Mouse (Mus musculus) T-helper 2 cell (primary cell): ENCODE data around the gene Ano10.

Experiments used
- in situ Hi-C: fragments of 300-600 bp; cut with MboI, MseI; formaldehyde crosslinking; loops from one replicate; pipeline ENCODE4 v1.15.1; 2025; ENCODE audit warnings: high pct_unique_total_duplicates

The Ano10 gene

GRCm38 (mm10) chr9:122293865-122294241 lies 370 bp downstream of the Ano10 start:
- in situ Hi-C loops, result loop anchor here (10.0 kb wide), 1 partner anchor 661 kb away; the partner anchor contains the start of genes 1110059G10Rik and Kif15

DNA sequence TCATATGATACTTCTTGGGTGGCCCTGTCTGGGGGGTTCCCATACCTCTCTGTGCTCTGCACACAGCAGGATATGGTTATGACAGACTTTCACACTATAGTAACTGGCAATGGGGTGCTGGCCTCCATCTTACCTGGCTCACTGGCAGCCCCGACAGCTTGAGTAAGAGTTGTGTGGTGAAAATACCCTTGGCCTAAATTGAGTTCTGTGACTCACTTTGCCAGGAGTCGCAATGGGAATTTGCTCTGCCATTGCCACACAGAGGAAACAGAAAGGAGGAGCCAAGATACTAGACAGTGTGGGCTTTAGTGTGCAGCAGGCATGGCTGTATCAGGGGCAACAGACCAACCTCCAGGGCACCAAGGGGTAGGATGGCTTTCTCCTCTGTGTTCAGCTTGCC lies 4.0 kb downstream of the Ano10 start:
- in situ Hi-C loops, result loop anchor here (10.0 kb wide), 1 partner anchor 665 kb away; the partner anchor contains the start of genes 1110059G10Rik and Kif15

GRCm38 (mm10) chr9:122288416-122288815 lies 5.8 kb downstream of the Ano10 start:
- in situ Hi-C loops, result no loop called here

DNA sequence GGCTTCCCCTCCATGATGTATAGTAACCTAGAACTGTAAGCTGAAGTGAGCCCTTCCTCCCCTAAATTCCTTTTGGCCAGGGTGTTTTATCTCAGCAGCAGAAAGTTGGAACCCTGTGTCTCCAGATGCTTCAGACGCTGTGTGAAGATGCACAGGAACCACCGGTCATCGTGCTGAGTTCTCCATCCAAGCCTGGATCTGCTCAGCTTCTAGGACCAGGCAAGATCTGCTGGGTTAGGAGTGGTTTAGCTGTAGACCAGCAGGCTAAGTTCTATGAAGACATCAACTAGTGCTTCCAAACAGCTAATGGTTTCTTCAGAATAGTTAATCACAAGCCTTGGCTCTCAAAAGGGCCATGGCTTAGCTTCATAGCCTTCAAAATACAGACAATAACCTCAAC lies 6.7 kb downstream of the Ano10 start:
- in situ Hi-C loops, result no loop called here

DNA sequence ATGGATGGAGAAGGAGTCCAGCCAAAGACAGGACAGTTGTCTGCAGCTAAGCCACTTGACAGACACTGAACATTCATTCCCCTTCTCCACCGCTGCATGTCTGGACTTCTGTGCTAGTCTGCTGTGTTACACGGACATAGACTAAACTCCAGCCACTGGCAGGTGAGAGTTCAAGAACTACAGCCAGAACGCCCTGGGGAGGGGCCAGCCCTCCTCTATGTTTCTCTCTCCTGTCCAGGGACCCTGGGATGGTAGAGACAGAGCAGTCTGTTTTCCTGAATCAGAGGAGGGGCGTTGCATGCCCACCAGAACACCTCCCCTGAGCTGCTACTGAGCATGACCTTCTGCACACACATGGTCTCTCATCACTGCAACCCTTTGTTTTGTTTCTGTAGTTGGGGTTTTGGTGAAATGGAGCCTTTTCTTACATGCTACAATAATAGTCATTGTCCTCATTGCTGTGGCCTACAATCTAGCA lies 8.4 kb downstream of the Ano10 start:
- in situ Hi-C loops, result no loop called here

- in situ Hi-C loops, result no loop called here
Observed at GRCm38 (mm10) chr9:122285146-122285832, 8.9 kb downstream of the Ano10 start.

- in situ Hi-C loops, result no loop called here
Observed at GRCm38 (mm10) chr9:122284696-122285095, 9.5 kb downstream of the Ano10 start.

DNA sequence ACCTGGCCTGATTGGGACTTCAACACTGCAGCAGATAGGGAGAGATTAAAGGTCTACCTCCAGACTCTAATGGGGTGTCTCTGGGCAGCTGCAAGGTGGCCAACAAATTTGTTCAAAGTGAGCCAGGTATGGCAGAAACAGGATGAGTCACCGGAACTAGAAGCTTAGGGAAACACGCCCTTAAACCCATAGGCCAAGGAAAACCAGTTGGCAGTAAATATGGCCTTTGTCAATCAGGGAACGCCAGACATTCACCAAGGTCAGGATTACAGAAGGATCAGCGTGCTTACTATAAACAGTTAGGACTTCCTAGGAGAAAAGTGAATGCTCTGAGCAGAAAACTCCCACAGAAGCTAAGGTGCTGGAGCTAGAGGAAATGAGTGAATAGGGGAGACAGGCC lies 13.2 kb downstream of the Ano10 start:
- in situ Hi-C loops, result no loop called here

DNA sequence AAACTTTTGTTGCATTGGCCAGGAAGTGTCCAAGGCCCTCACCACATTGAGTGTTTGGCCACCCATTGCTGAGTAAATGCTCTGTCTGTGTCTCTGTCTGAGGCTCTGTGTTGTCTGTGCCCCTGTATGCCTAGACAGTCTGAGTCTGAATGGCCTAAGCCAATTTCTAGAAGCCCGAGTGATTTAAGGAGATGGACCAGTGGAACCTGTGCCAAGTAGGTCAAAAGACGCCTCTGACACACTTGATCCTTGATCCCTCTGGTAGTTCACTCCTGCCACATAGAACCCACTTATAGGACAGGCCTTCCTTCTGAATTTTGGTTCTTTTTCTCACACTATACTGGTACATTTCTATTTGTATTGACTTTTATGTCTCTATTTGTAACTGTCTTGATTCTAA lies 17.6 kb downstream of the Ano10 start:
- in situ Hi-C loops, result no loop called here

DNA sequence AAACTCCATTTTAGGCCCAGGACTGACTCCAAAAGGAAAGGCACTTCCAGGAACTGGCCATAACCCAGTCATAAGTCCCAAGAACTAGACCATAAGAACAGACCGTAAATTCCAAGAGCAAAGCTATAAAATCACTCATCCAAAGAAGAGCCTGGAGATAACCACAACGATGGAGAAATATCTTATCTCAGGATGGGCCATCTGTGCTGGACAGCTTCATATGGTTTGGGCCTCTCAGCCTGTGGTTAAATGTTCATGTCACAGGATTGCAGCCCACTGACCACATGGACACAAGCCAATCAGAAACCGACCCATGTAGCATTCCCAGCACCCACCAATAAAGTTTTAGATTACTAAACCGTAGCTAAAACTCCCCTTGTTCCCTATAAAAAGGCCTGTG lies 18.1 kb downstream of the Ano10 start:
- in situ Hi-C loops, result no loop called here

DNA sequence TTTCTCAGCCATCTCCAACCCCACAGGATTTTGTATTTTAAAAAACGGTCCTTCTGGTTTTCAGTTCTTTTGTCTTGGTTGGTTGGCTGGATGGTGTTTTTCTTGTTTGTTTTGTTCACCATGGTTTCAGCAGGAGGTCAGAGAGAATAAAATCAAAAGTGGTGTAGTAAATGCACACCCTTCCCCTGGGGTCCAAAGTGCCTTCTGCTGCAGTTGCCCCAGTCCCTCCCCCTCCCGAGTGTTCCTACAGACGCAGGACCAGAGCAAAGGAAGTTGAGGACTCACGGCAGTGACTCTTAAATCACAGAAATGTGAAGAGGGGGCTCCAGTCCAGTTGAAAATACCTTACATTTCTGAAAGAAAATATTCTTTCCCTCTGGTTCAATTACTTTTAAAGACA lies 19.9 kb downstream of the Ano10 start:
- in situ Hi-C loops, result no loop called here

DNA sequence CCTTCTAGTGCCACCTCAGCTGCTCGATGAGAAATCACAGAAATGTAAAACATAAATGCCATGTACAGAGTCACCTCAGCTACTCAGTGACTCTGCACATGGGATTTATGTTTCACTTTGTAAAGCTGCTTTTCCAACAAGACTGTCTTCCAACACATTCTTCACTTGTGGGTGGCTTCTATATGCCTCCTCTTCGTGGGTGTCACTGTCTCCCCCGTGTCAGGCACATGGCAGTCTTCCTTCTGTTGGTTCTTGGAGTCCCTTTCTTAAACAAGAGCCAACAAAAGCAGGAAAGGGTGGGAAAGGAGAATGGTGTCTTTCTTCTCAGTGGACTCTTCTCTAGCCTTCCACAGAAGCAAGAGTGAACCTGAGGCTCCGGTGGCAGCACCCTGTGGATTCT lies 20.3 kb downstream of the Ano10 start:
- in situ Hi-C loops, result no loop called here

GRCm38 (mm10) chr9:122271866-122272265 lies 22.4 kb downstream of the Ano10 start:
- in situ Hi-C loops, result no loop called here

GRCm38 (mm10) chr9:122271318-122271717 lies 22.9 kb downstream of the Ano10 start:
- in situ Hi-C loops, result no loop called here

GRCm38 (mm10) chr9:122270913-122271312 lies 23.3 kb downstream of the Ano10 start:
- in situ Hi-C loops, result no loop called here

DNA sequence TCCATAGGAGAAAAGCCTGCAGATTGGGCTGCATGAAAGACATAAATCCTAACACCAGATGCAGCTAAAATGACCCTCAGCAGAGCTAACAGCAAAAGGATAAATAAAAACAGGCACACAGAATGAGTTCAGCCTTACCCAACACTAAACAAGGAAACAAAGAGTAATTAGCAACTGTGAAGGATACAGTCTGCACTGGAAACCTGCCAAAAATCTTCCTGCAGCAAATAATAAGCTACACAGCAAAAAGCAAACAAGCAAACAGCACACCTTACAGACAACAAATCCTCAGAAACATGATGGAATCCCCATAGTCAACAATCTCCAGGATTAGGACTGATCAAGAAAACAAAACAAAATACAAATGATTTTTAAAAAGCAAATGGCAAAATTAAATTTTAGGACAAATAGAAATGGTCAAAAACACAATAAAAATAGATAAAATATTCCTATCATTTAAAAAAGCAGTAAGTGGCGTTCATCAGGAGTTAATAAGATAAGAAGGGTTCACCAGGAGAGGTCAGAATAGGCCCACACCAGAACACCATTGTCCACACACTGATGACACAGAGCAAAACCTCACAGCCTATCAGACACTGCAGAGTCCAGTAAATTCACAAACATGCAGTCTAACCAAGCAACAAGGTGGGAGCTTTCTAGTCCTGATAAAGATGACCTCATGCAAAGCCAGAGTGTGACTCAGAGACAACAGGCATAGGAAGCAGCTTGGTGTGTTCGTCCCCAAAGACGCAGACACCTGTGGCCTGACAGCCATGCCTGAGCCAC lies 24.8 kb downstream of the Ano10 start:
- in situ Hi-C loops, result no loop called here

GRCm38 (mm10) chr9:122265526-122266210 lies 28.6 kb downstream of the Ano10 start:
- in situ Hi-C loops, result no loop called here

DNA sequence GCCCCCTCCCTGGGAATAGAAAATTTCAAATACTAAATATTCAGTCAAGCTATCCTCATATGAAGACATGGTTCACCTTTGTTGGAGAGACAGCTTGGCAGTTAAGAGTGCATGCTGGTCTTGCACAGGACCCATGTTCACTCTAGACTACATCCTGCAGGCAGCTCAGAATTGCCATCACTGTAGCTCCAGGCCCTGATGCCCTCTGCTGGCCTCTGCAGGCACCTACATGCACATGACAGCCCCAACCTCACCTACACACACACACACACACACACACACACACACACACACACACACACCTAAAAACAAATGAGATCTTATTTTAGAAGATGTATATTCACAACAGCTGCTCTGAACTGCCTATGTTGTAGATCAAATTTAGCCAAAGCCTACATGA lies 31.1 kb downstream of the Ano10 start:
- in situ Hi-C loops, result loop anchor here (5.0 kb wide), 1 partner anchor 56 kb away; no protein-coding TSS in a partner anchor

DNA sequence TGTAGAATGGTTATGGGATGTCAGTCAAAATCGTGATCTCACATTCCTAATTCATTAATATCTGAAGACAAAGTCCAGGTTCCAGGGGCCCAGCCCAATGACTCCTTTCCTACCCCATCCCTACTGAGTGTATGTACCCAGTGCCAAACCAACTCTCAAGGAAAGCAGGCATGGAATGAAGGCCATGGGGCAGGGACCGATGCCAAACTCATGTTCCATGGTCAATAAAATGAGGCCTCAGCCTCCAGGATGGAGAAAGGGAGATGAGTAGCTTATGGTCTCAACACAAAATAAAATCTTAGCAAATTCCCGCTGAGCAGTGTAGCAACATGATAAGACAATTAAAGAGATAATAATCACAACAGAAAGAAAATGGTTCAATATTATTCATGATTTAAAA lies 39.8 kb downstream of the Ano10 start:
- in situ Hi-C loops, result no loop called here

DNA sequence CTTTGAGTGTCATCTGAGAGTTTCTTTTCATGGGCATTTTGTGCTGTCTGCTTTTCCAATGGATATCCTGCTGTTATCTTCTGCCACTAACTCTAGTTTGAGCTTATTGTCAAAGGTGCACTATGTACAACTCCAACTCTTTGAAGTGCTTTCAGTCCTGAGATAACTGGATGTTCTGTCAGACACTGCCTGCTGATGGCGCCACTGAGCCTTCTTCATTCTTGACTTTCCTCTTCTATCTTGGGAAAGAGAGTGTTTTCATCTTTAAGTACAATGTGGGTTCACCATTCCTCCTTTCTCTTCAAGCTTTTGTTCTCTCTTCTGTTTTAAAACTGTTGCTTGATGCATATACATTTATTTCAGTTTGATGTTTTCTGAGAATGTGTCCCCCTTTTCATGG lies 42.1 kb downstream of the Ano10 start:
- in situ Hi-C loops, result no loop called here

GRCm38 (mm10) chr9:122248168-122248567 lies 46.1 kb downstream of the Ano10 start:
- in situ Hi-C loops, result no loop called here

DNA sequence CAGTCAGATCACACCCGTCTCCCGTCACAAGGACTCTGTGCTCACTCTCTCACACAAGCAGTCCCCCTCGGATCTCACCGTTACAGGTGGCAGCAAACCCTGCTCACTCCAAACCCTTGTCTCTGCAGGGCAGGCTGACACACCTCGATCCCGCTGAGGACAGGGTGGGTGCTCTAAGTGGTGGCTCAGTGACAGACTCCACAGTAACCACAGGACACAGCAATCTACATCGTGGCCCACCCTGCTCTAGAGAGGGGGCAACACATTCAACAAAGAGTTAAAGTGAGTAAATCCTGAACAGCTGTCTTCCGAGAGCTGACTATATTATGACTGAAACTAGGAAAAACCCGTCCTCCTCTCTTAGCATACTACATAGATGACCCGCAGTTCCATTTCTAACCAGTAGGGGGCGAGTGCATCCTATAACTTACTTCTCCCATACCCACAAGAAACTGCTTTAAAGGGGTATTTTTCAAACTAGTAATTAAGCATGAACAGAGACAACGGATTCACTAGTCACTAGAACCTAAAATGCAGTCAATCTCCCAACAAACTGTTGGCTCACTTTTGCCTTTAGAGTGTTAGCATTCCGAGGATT lies 46.7 kb downstream of the Ano10 start:
- in situ Hi-C loops, result no loop called here
